In genomic region chr15:69389575-69389974, GRCm38 (mm10) we compare ENCODE assay signal across 22 mouse cellular contexts.
DNase-seq lines count a peak whose midpoint lies in the region; ATAC-seq lines count a peak whose summit lies in the region.
"Had no signal": no experiment of that assay in that cellular context is flagged by ENCODE, and none has a peak within 500 bp of the region (broad histone marks: within the 10 kb centered on the region; RNA-seq: fewer than 3 reads in every experiment).

No protein-coding gene starts in this region.

- H3K4me3 ChIP-seq in forebrain, embryonic 13.5 days, result no peak overlapping the region
- H3K4me3 ChIP-seq in forebrain, embryonic 11.5 days (ENCODE audit: low read depth, low read length), result no peak overlapping the region
- no peak overlapping the region for H3K4me3 ChIP-seq in forebrain, embryonic 16.5 days (replicated peaks; ENCODE audit: low read length)
- H3K4me3 ChIP-seq: embryonic facial prominence, embryonic 12.5 days; gastrocnemius, adult 2 months; heart, embryonic 13.5 days; hindbrain, embryonic 12.5 days had no signal

- no peak overlapping the region for H3K4me2 ChIP-seq in forebrain, embryonic 13.5 days
- no peak overlapping the region for H3K4me2 ChIP-seq in forebrain, embryonic 11.5 days (ENCODE audit: low read depth, low read length, severe bottlenecking)
- H3K4me2 ChIP-seq in forebrain, embryonic 16.5 days (ENCODE audit: low read length), result no peak overlapping the region
- H3K4me2 ChIP-seq: embryonic facial prominence, embryonic 12.5 days; heart, embryonic 13.5 days; hindbrain, embryonic 12.5 days had no signal

- 82% methylated on average over 4 of the region's 4 CpGs for WGBS in forebrain, embryonic 13.5 days
- 92% methylated on average over 4 of the region's 4 CpGs for WGBS in forebrain, embryonic 11.5 days
- 53% methylated on average over 4 of the region's 4 CpGs for WGBS in forebrain, embryonic 16.5 days

- H3K9me3 ChIP-seq in forebrain, embryonic 13.5 days (replicated peaks), result no peaks in the 10 kb centered on the region
- no peaks in the 10 kb centered on the region for H3K9me3 ChIP-seq in forebrain, embryonic 11.5 days (ENCODE audit: control insufficient read depth, low read length)
- H3K9me3 ChIP-seq in forebrain, embryonic 16.5 days (ENCODE audit: control insufficient read depth, low read length), result no peaks in the 10 kb centered on the region
- H3K9me3 ChIP-seq: embryonic facial prominence, embryonic 12.5 days; G1E; heart, embryonic 13.5 days; hindbrain, embryonic 12.5 days had no signal

- H3K9ac ChIP-seq in forebrain, embryonic 13.5 days, result no peak overlapping the region
- no peak overlapping the region for H3K9ac ChIP-seq in forebrain, embryonic 11.5 days (ENCODE audit: low read length)
- H3K9ac ChIP-seq in forebrain, embryonic 16.5 days (replicated peaks; ENCODE audit: low read depth, low read length), result no peak overlapping the region
- H3K9ac ChIP-seq: embryonic facial prominence, embryonic 12.5 days; heart, embryonic 13.5 days; hindbrain, embryonic 12.5 days had no signal

- no peaks in the 10 kb centered on the region for H3K36me3 ChIP-seq in forebrain, embryonic 13.5 days (ENCODE audit: poor library complexity, severe bottlenecking)
- H3K36me3 ChIP-seq in forebrain, embryonic 11.5 days (ENCODE audit: control insufficient read depth, insufficient read depth, low read length), result no peaks in the 10 kb centered on the region
- no peaks in the 10 kb centered on the region for H3K36me3 ChIP-seq in forebrain, embryonic 16.5 days (ENCODE audit: control insufficient read depth, insufficient read depth)
- H3K36me3 ChIP-seq: embryonic facial prominence, embryonic 12.5 days; G1E; heart, embryonic 13.5 days; hindbrain, embryonic 12.5 days had no signal

- DNase-seq in forebrain, embryonic 11.5 days (ENCODE audit: low spot score), result no peak
- peak; percentile 16 for DNase-seq in layer of hippocampus, adult 9-11 months
- DNase-seq in layer of hippocampus, adult 11-12 months (ENCODE audit: low spot score), result no peak
- DNase-seq in heart, adult 11 months, result no peak
- DNase-seq in right cerebral cortex, postnatal 36 days (ENCODE audit: low spot score in 2 of 2), result no peak
- DNase-seq: adrenal gland, adult 8-10 months; adrenal gland, postnatal 36 days; B cell, adult 2 months; cerebellum, adult 2 months; cerebellum, postnatal 10 days; gastrocnemius, adult 2 months; gastrocnemius, postnatal 25 days; heart, postnatal 4 days; kidney, adult 11 months had no signal

- no peak overlapping the region for H3K27ac ChIP-seq in forebrain, embryonic 13.5 days
- no peak overlapping the region for H3K27ac ChIP-seq in forebrain, embryonic 11.5 days (ENCODE audit: low read depth, low read length)
- no peak overlapping the region for H3K27ac ChIP-seq in forebrain, embryonic 16.5 days (ENCODE audit: low read length)
- H3K27ac ChIP-seq: embryonic facial prominence, embryonic 12.5 days; gastrocnemius, adult 2 months; heart, embryonic 13.5 days; hindbrain, embryonic 12.5 days had no signal

- H3K4me1 ChIP-seq in forebrain, embryonic 13.5 days, result no peaks in the 10 kb centered on the region
- H3K4me1 ChIP-seq in forebrain, embryonic 11.5 days (replicated peaks; ENCODE audit: control insufficient read depth, insufficient read depth, low read length), result no peaks in the 10 kb centered on the region
- H3K4me1 ChIP-seq in forebrain, embryonic 16.5 days (replicated peaks; ENCODE audit: control insufficient read depth, insufficient read depth, low read length), result no peaks in the 10 kb centered on the region
- H3K4me1 ChIP-seq: embryonic facial prominence, embryonic 12.5 days; heart, embryonic 13.5 days; hindbrain, embryonic 12.5 days had no signal

- no peaks in the 10 kb centered on the region for H3K27me3 ChIP-seq in forebrain, embryonic 13.5 days
- H3K27me3 ChIP-seq in forebrain, embryonic 11.5 days (ENCODE audit: control insufficient read depth, insufficient read depth, low read length), result no peaks in the 10 kb centered on the region
- H3K27me3 ChIP-seq in forebrain, embryonic 16.5 days (replicated peaks; ENCODE audit: control insufficient read depth, insufficient read depth, low read length), result no peaks in the 10 kb centered on the region
- H3K27me3 ChIP-seq: embryonic facial prominence, embryonic 12.5 days; heart, embryonic 13.5 days; hindbrain, embryonic 12.5 days had no signal

- peak; percentile 65; the same call in 1 of the 2 replicates for ATAC-seq in forebrain, embryonic 13.5 days
- ATAC-seq in forebrain, embryonic 11.5 days (replicated peaks; ENCODE audit: low FRiP score), result no peak
- ATAC-seq in forebrain, embryonic 16.5 days, result peak; percentile 89
- ATAC-seq: CD4-positive, CD25-positive, alpha-beta regulatory T cell, adult 4 months; hindbrain, embryonic 16.5 days had no signal
